Mouse (Mus musculus) spleen, postnatal 36 days (tissue): Measurements from ENCODE around the gene Ctcfl.
A peak's percentile ranks its signal among the peaks of the same experiment; 100 is the strongest.

Source experiments
- DNase-seq, 2 experiments: peaks; one replicate each; pipeline ENCODE4 v3.0.0; 2022; ENCODE audit warnings: low spot score in 2 of 2, mixed read lengths in 1 of 2

Gene Ctcfl

DNA sequence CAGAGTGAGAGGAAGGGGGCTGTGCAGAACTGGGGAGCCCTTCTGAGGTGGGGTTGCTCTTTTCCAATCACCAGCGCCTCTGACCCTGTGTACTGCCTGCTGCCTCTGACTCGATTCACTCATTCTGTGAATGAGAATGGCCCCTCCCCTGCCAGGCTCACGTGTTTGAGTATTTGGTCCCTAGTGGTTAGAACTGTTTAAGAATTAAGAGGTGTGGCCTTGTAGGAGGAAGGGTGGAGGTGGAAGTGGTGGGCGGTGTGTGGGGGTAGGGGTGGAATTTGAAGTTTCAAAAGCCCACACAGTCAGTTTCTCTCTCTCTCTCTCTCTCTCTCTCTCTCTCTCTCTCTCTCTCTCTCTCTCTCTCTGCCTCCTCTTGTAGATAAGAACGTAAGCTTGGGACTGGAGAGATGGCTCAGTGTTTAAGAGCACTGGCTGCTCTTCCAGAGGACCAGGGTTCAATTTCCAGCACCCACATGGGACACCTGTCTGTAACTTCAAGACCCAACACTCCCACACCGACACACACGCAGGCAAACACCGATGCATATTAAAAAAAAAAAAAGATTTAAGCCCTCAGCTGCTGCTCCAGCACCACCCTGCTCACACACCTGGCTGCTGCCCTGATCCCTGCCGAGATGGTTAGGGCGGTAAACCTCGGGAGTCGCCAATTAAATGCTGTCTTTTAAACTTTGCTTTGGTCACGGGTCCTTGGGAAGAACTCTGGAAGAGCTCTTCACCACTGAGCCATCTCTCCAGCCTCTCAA, 35.4 kb downstream of the Ctcfl start:
- peak; percentile 87 to 93 for DNase-seq

DNA sequence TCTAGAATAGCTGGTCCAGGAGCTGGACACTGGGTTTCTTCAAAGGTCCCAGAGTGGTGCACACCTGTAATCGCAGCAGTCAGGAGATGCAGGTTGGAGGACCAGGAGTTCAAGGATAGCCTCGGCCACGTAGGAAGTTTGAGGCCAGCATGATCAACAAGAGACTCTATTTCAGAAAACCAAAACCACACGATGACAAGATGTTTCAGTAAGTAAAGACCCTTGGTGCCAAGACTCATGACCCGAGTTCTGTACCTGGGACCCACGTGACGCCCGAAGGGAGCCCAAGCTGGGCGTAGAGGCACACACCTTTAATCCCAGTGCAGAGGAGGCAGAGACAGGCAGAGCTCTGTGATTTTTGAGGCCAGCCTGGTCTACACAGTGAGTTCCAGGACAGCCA, 36.2 kb downstream of the Ctcfl start:
- no peak for DNase-seq

DNA sequence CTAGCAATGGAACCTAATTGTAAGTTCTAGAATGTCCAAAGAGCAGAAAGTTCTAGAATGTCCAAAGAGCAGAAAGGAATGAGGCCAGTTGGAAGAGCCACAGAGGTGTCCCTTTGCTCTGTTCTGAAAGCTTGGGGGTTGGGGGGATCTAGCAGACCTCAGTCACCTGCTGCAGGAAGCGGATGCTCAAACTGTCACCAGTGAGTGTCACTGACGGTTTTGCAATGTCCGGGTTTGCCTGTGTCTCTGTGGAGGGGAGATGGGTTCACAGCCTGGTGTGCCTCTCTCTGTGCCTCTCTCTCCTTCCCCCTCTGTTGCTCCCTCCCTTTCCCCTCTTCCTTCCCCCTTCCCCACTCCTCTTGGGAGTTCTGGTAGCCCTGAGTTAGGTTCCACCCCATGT, 36.6 kb downstream of the Ctcfl start:
- DNase-seq, result peak; percentile 36 to 46

DNA sequence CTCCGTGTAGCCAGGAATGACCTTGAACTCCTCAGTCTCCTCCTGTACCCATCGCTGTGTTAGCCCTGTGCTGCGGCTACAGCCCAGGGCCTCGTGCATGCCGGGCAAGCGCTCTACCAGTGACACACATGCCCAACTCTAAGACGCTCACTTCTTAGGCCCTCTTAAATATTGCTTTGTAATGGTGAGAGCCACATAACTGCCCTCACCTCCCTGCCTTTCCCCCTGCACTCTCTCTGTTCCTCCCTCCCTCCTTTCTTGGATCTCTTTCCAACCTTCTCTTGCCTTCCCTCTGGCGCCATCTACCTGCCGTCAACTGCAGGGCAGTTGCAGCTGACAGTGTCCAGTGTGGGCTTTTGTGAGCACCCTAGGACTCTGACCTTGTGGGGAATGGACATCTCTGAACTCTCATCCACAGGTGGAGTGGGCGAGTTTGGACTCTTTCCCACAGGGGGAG, 38.5 kb downstream of the Ctcfl start:
- DNase-seq, result peak; percentile 69 to 77

DNA sequence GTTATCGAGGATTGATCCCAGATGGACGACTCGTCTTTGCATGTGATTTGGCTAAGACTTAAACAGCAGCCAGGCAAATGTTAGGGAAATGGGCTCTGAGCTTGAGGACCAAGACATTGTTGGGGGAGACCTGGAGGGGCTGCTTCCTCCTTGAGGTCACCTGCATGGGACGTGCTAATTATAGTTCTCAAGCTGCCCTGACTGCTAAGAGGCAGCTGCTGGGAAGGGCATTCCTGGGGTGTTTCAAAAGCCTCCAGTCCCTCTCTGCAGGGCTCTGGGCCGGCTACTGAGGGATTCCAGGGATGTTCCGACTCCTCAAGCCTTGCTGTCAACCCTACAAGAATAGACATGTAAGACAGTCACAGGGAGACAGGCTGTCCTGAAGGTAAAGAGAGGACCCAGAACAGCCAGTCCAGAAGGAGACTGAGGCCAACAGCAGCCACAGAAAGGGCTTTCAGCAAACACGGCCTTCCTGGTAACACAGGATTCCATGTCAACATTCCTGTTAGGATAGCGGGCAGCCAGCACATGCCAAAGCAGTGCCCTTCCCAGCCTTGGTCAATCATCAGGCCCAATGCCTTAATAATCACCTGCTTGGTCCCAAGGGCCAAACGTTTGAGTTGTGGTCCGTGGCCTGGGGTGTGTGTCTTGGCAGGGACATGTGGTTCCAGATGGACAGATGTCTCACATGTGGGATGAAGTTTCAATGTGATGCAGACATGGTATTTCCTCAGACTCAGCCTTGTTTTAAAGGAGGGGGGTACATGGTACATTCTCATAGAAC, 39.4 kb downstream of the Ctcfl start:
- no peak for DNase-seq

DNA sequence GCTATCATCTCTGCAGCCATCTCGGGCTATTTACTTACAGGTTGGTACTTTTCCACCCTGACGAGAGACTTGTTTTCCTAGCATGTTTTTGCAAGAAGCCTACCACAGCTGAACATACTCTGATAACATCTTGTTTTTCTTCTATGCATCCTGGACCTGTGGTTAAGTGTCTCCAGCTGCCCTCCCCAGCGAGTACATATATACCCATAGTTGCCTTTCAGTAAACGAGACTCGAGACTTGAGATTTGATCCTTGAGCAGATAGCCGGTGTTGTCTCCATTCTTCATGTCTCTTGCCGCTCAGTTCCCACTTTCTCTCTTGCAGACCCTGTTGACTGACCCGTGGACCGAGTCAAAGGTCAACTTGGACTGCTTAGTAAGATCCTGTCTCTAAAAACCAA, 42.4 kb downstream of the Ctcfl start:
- DNase-seq, result no peak

DNA sequence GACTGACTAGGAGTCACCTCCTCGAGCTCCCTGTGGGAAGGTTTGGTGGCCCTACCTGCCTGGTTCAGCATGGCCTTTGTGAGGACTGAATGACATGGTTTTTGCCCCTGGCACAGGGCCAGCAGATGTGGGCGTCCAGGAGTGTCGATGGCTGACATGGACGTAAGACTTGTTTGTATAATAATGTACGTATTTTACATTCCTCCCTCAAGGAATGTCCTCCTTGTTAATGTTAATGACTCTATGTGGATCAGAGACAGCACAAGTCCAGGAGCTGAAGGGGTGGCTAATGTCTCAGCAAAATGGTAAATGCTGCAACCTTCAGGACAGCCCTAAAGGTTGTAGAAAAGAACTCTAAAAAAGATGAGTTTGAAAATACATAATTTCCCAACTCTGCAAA, 45.7 kb downstream of the Ctcfl start:
- DNase-seq, result no peak

DNA sequence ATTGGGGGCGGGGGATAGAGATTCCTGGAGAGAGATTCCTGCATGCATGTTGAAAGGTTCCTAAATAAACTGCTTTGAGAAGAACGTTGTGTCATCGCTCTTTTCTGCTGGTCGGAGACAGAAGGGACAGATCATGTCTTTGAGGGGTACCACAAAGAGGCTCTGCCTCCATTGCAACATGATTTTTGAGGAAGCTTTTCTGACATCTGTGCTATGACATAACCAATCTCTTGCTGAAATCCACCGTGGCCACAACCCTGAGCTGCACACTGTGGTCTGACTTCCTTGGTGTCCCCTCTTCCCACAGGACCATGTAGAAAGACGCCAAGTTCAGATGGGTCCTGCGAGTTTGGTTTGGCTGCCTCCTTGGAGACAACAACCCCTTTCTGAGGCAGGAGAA, 46.4 kb downstream of the Ctcfl start:
- no peak for DNase-seq

DNA sequence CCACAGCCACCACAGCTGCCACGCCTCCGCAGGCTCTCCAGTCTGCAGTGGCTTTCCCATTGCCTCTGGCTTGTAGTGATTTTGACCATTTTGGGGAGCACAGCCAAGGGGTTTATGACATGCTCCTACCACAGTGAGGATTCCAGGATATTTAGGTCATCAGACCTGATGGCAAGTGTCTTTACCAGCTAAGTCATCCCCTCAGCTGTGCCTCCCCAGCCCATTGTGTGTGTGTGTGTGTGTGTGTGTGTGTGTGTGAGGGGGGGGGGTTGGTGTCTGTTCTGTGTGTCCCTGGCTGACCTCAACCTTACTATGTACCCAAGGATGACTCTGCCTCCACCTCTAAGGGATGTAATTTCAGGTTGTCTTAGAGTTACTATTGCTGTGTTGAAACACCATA, 54.5 kb downstream of the Ctcfl start:
- DNase-seq, result no peak

DNA sequence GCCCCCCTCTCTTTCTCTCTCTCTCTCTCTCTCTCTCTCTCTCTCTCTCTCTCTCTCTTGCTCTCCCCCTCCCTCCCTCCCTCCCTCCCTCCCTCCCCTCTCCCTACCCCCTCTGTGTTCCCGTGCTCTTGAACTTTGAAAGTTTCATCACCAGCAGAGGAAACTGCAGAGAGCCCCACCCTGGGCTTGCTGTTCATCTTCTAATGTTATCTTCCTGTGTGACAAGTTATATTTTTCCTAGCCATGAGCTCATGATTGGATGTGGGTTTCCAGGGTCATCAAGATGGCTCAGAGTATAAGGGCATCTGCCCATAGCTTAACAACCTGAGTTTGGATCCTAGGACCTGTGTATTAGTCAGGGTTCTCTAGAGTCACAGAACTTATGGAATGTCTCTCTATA, 56.1 kb downstream of the Ctcfl start:
- peak in 1 of 2 experiments; percentile 19 for DNase-seq

DNA sequence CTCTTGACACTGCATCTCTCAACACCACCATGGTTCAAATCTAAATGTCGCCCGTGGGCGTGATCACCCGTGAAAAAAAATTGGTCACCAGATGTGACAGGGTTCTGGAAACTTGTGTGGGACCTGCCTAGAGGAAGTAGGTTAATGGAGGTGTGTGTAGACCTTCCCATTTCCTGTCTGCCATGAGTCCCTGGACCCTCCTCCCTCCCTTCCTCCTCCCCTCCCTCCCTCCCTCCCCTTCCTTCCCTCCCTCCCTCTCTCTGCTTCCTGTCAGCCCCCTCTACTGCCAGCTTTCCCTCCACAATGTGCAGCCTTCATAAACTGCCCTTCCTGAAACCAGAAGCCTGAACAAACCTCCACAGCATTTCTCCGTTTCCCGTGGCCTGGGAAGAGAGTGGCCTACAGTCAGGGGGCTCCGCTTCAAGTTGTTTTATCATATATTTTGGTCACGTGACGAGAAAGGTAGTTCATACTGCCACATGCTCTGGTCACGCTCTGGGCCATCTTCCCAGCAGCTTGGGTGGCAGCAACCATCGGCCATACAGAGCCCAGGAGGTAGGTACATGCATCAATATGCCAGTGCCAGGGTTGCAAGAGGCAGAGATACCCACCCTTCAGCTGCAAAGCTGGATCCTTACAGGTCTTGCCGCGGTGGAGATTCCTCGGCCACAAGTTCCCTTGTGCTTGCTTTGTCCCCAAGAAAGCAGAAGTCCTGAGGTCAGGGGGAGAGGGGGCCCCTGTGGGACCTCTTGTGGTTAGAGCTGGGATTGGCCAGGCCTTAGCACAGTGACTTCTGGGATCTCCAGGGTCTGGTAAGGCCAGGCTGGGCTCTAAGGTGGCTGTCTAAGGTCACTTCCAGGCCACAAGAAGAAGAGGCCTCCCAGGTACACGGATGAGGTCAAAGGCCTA, 57.6 kb downstream of the Ctcfl start:
- peak; percentile 72 to 75 for DNase-seq

DNA sequence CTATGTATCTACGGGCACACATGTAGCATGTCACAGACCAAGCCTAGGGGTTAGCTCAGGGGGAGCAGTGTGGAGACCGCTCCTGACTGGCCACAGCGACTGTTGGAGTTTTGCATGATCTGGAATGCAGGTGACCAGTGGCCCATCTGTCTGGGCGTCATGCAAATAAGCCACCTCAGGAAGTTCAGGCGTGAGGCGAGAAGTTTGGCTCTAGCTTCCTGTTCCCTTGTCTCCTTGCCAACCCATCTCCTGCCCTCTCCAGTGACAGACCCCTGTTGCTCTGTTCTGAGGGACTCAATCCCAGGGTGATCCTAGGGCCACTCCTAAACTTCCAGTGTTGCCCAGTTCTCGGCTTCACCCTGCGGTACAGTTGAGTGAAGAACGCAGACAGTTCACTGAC, 58.9 kb downstream of the Ctcfl start:
- DNase-seq, result peak in 1 of 2 experiments; percentile 25

DNA sequence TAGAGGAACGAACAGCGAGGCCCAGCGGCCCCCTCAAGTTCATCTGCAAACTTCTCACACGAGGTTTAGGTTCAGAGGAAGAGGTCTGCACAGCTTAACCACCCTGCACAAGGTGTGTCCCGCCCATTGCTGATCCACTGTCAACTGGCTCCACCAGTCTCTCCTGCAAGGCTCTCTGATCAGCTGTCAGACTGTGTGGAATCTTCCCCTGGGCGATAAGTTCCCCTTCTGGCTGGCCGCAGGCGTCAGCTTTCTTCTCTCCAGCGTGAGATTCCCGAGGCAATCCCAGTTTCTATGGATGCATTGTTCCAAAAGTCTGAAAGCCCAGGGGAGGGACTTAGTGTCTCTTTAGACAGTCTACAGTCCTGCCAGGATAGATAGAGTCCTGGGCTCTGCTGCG, 61.1 kb downstream of the Ctcfl start:
- DNase-seq, result peak in 1 of 2 experiments; percentile 9

DNA sequence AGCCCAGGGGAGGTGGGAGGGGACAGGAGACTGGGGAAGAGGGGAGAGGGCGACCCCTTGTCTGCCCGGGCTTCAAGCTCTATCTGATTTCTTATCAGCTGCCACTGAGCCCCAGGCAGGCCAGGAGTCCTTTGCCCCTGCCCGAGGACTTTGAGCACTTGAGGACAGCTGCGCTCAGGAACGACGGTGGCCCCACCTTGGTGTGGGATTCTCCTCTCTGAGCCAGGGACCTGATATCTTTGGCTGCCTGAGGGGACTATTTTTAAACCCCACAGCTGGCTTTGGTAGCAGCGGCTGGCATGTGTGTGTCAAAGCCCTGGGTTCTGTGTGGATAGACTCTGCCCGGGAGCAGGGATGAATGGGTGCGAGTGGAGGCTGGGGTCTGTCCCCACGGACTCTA, 61.7 kb downstream of the Ctcfl start:
- DNase-seq, result no peak

DNA sequence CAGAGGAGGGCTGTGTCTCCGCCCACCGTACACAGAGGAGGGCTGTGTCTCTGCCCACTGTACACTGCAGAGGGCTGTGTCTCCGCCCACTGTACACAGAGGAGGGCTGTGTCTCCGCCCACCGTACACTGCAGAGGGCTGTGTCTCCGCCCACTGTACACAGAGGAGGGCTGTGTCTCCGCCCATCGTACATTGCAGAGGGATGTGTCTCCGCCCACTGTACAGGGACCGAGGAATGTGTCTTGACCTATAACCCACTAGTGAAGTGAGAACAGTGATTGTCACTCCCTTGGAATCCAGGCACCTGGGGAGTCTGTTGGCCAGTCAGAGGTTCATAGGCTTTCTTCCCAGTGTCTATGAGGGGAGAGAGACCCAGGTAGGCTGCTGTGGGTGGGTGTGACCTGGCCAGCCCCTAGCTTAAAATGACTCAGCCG, 62.4 kb downstream of the Ctcfl start:
- DNase-seq, result no peak

DNA sequence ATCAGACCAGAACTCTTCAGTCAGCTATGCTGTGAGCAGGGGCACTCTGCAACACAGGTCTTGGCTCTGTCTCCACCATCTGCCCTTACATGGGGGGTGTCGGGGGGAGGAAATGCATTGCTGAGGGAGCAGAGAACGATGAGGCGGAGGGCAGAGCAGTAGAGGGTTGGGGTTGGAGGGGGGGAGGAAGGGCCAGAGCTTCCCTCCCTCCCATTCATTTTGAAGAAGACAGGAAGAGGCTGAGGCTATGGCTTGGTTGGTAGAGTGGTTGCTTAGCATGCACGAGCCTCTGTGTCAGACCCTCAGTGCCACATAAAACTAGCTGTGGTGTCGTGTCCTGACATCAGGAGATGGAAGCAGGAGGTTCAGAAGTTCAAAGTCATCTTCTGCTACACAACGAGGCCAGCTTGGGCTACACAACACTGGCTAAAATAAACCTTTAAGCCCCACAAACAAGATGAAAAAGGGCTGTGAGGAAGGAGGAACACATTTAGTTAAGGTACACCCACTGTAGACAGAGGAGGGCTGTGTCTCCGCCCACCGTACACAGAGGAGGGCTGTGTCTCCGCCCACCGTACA, 62.9 kb downstream of the Ctcfl start:
- DNase-seq, result no peak

DNA sequence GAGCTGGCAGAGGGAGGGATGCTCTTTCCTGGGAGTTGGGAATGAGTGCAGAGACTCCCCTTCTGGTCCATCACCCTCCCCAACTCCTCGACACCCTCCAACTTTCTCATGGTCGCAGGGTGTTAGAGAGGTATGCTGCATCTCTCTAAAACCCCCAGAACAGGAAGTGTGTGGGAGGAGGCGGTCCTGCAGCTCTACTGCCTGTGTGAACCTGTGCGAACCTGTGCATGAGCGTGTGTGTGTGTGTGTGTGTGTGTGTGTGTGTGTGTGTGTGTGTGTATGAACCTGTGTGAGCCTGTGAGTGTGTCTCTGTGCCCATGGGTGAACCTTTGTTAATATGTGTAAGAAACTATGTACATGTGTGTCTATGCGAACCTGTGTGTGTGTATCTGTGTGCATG, 65.5 kb downstream of the Ctcfl start:
- peak; percentile 81 to 85 for DNase-seq

DNA sequence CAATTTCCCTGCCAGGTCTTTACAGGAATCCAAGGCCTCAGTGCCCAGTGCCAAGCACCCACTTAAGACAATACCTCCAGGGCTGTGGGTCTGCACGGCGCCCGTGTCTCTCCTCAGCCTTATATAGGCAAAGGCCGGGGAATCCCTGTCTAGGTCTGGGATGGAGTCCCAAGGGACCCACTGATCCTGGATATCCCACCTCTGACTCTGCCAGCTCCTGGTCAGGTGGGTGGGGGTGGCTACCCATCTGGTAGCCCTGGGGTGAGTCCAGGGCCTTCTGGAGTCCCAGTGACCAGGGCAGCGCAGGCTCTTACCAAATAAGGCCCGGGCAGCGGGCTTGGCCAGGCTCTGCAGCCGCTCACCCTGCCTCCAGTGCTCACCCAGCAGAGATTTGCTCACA, 66.4 kb downstream of the Ctcfl start:
- DNase-seq, result no peak

DNA sequence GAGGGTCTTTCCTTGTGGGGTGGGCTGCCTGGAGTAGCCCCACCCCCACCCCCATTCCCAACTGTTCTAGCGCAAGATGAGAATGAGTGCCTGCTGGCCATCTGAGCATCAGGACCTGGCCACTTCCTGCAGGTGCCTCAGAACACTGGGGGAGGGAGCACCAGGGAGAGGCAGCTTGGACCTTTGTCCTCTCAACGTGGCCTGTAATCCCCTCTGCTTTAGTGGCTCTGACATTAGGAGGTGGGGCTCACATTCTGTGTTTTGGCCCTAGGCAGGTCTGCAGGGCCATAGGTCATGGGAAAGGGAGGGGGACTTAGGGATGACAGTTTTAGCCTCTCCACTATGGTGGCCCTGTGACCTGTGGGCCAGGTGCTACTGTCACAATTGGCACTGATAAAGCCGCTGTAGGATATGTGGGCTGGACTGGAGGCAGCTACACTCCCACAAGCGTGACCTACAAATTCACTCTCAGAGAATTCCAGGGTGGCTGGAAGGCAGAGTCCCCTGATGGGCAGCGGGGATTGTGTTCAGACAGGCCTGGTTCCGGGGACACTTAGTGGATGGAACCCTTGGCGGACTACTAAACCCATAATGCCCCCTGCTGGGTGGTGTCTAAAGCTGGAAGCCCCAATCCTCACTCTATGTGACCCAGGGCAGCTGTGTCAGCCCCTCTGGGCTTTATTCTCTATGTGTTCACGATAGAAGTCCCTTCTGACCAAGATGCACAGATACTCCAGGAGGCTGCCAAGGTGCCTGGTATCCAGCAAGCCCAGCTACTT, 68.5 kb downstream of the Ctcfl start:
- no peak for DNase-seq

DNA sequence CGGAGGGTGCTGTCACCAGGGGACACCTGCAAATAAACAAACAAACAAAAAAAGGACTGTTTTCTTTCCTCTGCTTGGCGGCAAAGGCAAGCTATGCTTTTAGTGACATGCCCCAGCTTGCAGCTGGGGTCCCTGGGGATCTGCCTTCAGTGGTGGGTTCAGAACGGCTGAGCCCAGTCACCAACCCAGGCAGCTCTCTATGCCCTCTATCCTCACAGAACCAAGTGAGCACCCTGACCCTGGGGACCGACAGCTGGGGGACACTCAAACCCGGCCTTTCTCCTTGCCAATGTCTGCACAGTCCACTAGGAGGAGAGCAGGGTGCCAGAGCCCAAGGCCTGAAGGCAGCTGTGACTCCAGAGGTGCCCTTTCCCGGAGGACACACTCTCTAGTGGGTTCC, 69.5 kb downstream of the Ctcfl start:
- peak; percentile 51 for DNase-seq

DNA sequence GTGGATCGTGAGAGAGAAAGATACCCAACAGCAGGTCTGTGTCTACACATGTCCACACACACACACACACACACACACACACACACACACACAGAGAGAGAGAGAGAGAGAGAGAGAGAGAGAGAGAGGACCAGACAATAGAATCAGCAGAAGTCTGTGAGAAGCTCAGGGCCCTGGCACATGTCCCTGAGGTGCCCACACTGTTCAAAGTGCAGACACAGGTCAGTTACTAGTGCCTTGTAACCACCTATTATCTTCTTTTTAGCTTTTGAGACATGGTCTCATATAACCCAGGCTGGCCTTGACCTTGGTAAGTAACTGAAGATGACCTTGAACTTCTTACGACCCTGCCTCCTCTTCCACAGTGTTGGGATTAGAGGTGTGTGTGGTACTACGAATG, 70.1 kb downstream of the Ctcfl start:
- no peak for DNase-seq
